Comparison of ENCODE assay signal across 21 mouse cellular contexts in genomic region chr16:17339701-17340100, GRCm38 (mm10). TPM values are rescaled to one million over a fixed set of nuclear protein-coding genes. Genes with fewer than 3 reads are reported as not detected.
"Had no signal": no experiment of that assay in that cellular context is flagged by ENCODE, and none has a peak within 500 bp of the region (broad histone marks: within the 10 kb centered on the region; RNA-seq: fewer than 3 reads in every experiment).

No protein-coding gene starts in this region.

- H3K27ac ChIP-seq: hindbrain, embryonic 13.5 days; hindbrain, embryonic 15.5 days; hindbrain, postnatal 0 days; kidney, embryonic 15.5 days; kidney, postnatal 0 days; limb, embryonic 13.5 days; limb, embryonic 15.5 days; liver, embryonic 12.5 days; liver, embryonic 14.5 days had no signal

- H3K4me3 ChIP-seq: heart, embryonic 12.5 days; hindbrain, embryonic 13.5 days; hindbrain, embryonic 15.5 days; kidney, embryonic 15.5 days; limb, embryonic 13.5 days; limb, embryonic 15.5 days; liver, embryonic 12.5 days had no signal

- H3K9me3 ChIP-seq: heart, embryonic 12.5 days; hindbrain, embryonic 13.5 days; hindbrain, embryonic 15.5 days; kidney, embryonic 15.5 days; limb, embryonic 13.5 days; limb, embryonic 15.5 days; liver, embryonic 12.5 days had no signal

- DNase-seq: gastrocnemius, postnatal 14 days; gastrocnemius, postnatal 36 days; heart, adult 11 months; kidney, adult 11 months; kidney, adult 2 months; kidney, adult 9 months; layer of hippocampus, adult 9-11 months; layer of hippocampus, postnatal 36 days; left cerebral cortex, postnatal 4 days had no signal

- H3K9ac ChIP-seq: heart, embryonic 12.5 days; hindbrain, embryonic 13.5 days; hindbrain, embryonic 15.5 days; kidney, embryonic 15.5 days; limb, embryonic 13.5 days; limb, embryonic 15.5 days; liver, embryonic 12.5 days; liver, embryonic 14.5 days had no signal

- H3K4me1 ChIP-seq: hindbrain, embryonic 13.5 days; hindbrain, embryonic 15.5 days; kidney, embryonic 15.5 days; limb, embryonic 13.5 days; limb, embryonic 15.5 days had no signal

- H3K27me3 ChIP-seq: heart, embryonic 12.5 days; hindbrain, embryonic 13.5 days; hindbrain, embryonic 15.5 days; kidney, embryonic 15.5 days; limb, embryonic 13.5 days; limb, embryonic 15.5 days; liver, embryonic 12.5 days had no signal

- H3K4me2 ChIP-seq: heart, embryonic 12.5 days; hindbrain, embryonic 13.5 days; hindbrain, embryonic 15.5 days; kidney, embryonic 15.5 days; limb, embryonic 13.5 days; limb, embryonic 15.5 days; liver, embryonic 12.5 days had no signal

RNA-seq across cellular contexts. Expression of gene Serpind1, which starts 8.5 kb away (rescaled TPM):
- total RNA-seq: gastrocnemius, adult 8-10 months; hematopoietic stem cell, adult 5-6 weeks had no signal
